Mouse (Mus musculus): ENCODE measurements around the gene Irf2. TPM values are rescaled to one million over a fixed set of nuclear protein-coding genes. Genes with fewer than 3 reads are reported as not detected.

Irf2 gene
- polyA plus RNA-seq (2015; fragmentation: Nextera tagmentation; extraction: Ambion mirVana), result 7.2 and 9.6 TPM in 2 replicates

GRCm38 (mm10) chr8:46739003-46739949 lies at the start of gene Irf2:
Irf2 (plus strand) TSS chr8:46739732.
- Histone ChIP-seq H3K4me1 (peaks cover 14% of the 10 kb centered on the region), H3K4me3 (peak within 1 kb of the TSS; percentile 95)
- peak; percentile 65 for ATAC-seq (replicated peaks)

GRCm38 (mm10) chr8:46690111-46690510 lies 49.4 kb upstream of the Irf2 start:
- WGBS, result 10% methylated on average over 5 of the region's 5 CpGs
- Histone ChIP-seq H3K4me2 (replicated peaks) (no peak overlapping the region), H3K4me3 (no peak overlapping the region), H3K36me3 (no peaks in the 10 kb centered on the region), H3K27ac (replicated peaks) (no peak overlapping the region), H3K27me3 (no peaks in the 10 kb centered on the region), H3K9me3 (no peaks in the 10 kb centered on the region), H3K4me1 (no peaks in the 10 kb centered on the region), H3K9ac (replicated peaks) (no peak overlapping the region)
- ATAC-seq (replicated peaks), result no peak

More at GRCm38 (mm10) chr8:46739003-46739949, at the start of gene Irf2:
- peak within 1 kb of the TSS; percentile 83 for H3K4me2 ChIP-seq (replicated peaks)
- 1% methylated on average over 50 of the region's 51 CpGs for WGBS
- H3K9me3 ChIP-seq, result no peaks in the 10 kb centered on the region
- peak within 1 kb of the TSS; percentile 94 for H3K9ac ChIP-seq (replicated peaks)
- no peaks in the 10 kb centered on the region for H3K36me3 ChIP-seq
- H3K27me3 ChIP-seq, result no peaks in the 10 kb centered on the region
- H3K27ac ChIP-seq (replicated peaks), result peak within 1 kb of the TSS; percentile 87

GRCm38 (mm10) chr8:46690581-46690980 lies 49.0 kb upstream of the Irf2 start:
- H3K4me2 ChIP-seq (replicated peaks), result no peak overlapping the region
- H3K4me1 ChIP-seq, result no peaks in the 10 kb centered on the region
- H3K9ac ChIP-seq (replicated peaks), result no peak overlapping the region
- no peaks in the 10 kb centered on the region for H3K36me3 ChIP-seq
- ATAC-seq (replicated peaks), result no peak
- H3K27me3 ChIP-seq, result no peaks in the 10 kb centered on the region
- 77% methylated on average over 5 of the region's 5 CpGs for WGBS
- no peaks in the 10 kb centered on the region for H3K9me3 ChIP-seq
- no peak overlapping the region for H3K27ac ChIP-seq (replicated peaks)
- no peak overlapping the region for H3K4me3 ChIP-seq

DNA sequence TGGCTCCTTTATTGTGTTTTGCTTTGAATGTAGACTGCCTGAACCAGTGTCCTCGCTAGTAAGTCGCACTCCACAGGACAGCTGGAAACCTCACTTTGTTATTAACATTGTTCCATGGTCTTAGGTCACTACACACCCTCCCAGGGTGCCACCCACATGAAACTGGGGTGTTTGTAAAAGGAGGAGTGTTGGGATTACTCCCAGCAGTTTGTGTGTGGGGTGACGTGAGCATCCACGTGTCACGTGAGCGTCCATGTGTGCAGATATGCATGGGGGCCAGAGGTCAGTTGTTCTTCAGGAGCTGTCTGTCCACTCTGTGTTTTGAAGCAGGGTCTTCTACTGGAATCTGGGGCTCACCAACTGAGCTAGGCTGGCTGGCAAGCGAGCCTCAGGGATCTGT lies 48.2 kb upstream of the Irf2 start:
- H3K9ac ChIP-seq (replicated peaks), result no peak overlapping the region
- no peak overlapping the region for H3K27ac ChIP-seq (replicated peaks)
- H3K4me3 ChIP-seq, result no peak overlapping the region
- no peaks in the 10 kb centered on the region for H3K9me3 ChIP-seq
- H3K4me2 ChIP-seq (replicated peaks), result no peak overlapping the region
- H3K4me1 ChIP-seq, result peaks cover 1% of the 10 kb centered on the region; the same call in 1 of the 2 replicates
- 69% methylated on average over 7 of the region's 7 CpGs for whole genome bisulfite sequencing
- H3K36me3 ChIP-seq, result no peaks in the 10 kb centered on the region
- ATAC-seq (replicated peaks), result no peak
- no peaks in the 10 kb centered on the region for H3K27me3 ChIP-seq

GRCm38 (mm10) chr8:46696256-46697041 lies 43.1 kb upstream of the Irf2 start:
- no peaks in the 10 kb centered on the region for H3K36me3 ChIP-seq
- no peak overlapping the region for H3K4me3 ChIP-seq
- WGBS, result 27% methylated on average over 15 of the region's 15 CpGs
- no peak overlapping the region for H3K27ac ChIP-seq (replicated peaks)
- ATAC-seq (replicated peaks), result no peak
- no peaks in the 10 kb centered on the region for H3K27me3 ChIP-seq
- H3K4me2 ChIP-seq (replicated peaks), result peak overlapping the region; percentile 19
- H3K9me3 ChIP-seq, result no peaks in the 10 kb centered on the region
- H3K4me1 ChIP-seq, result peaks cover 5% of the 10 kb centered on the region; the same call in 1 of the 2 replicates
- H3K9ac ChIP-seq (replicated peaks), result no peak overlapping the region

- H3K4me1 ChIP-seq, result peaks cover 5% of the 10 kb centered on the region; the same call in 1 of the 2 replicates
- no peak overlapping the region for H3K4me3 ChIP-seq
- H3K36me3 ChIP-seq, result no peaks in the 10 kb centered on the region
- WGBS, result 67% methylated on average over 4 of the region's 4 CpGs
- no peak for ATAC-seq (replicated peaks)
- H3K9me3 ChIP-seq, result no peaks in the 10 kb centered on the region
- H3K4me2 ChIP-seq (replicated peaks), result no peak overlapping the region
- no peak overlapping the region for H3K9ac ChIP-seq (replicated peaks)
- no peak overlapping the region for H3K27ac ChIP-seq (replicated peaks)
- no peaks in the 10 kb centered on the region for H3K27me3 ChIP-seq
Observed at GRCm38 (mm10) chr8:46697566-46697965, 42.0 kb upstream of the Irf2 start.

DNA sequence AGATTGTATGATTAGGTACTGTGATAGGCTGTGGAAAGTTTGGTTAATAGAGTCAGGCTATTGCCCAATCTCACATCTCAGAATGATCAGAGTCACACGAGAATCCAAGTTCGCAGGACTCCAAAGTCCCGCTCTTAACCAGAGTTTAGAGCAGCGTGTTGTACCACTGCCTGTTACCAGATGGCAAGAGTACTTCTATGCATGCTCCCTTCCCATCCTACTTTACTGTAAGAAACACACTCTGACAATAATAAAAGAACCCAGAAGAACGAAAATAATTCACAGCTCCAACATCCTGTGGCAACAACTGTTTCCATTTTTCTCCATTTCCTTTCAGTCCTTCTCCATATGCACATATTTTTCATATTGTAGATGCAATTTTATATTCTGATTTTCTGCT lies 41.4 kb upstream of the Irf2 start:
- Histone ChIP-seq H3K27me3 (no peaks in the 10 kb centered on the region), H3K4me1 (peaks cover 5% of the 10 kb centered on the region; the same call in 1 of the 2 replicates), H3K36me3 (no peaks in the 10 kb centered on the region), H3K4me2 (replicated peaks) (no peak overlapping the region), H3K27ac (replicated peaks) (no peak overlapping the region), H3K9ac (replicated peaks) (no peak overlapping the region), H3K9me3 (no peaks in the 10 kb centered on the region), H3K4me3 (no peak overlapping the region)
- no peak for ATAC-seq (replicated peaks)
- 96% methylated on average over 5 of the region's 5 CpGs for WGBS

DNA sequence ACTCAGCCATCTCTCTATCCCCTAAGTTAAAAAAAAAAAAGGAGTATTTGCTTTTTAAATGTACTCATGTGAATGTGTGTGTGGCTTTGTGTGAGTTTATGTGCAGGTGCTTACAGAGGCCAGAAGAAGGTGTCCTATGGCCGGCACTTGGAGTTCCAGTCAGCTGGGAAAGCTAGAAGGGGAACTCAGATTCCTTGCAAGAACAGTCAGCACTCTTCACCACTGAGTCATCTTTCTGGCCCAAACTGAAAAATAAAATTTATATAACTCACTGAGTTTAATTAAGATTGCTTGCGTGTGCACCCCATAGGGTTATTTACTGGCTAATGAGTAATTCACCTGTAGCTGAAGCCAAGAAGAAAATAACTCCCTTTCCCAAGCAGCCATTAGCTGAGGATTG lies 34.4 kb upstream of the Irf2 start:
- Histone ChIP-seq H3K9me3 (no peaks in the 10 kb centered on the region), H3K27me3 (no peaks in the 10 kb centered on the region), H3K9ac (replicated peaks) (no peak overlapping the region), H3K36me3 (no peaks in the 10 kb centered on the region), H3K4me1 (no peaks in the 10 kb centered on the region), H3K4me2 (replicated peaks) (no peak overlapping the region), H3K4me3 (no peak overlapping the region), H3K27ac (replicated peaks) (no peak overlapping the region)
- ATAC-seq (replicated peaks), result no peak
- 91% methylated on average over 2 of the region's 2 CpGs for WGBS

GRCm38 (mm10) chr8:46706730-46707129 lies 32.8 kb upstream of the Irf2 start:
- Histone ChIP-seq H3K27me3 (no peaks in the 10 kb centered on the region), H3K4me2 (replicated peaks) (no peak overlapping the region), H3K36me3 (no peaks in the 10 kb centered on the region), H3K27ac (replicated peaks) (no peak overlapping the region), H3K9ac (replicated peaks) (no peak overlapping the region), H3K9me3 (no peaks in the 10 kb centered on the region), H3K4me3 (no peak overlapping the region), H3K4me1 (no peaks in the 10 kb centered on the region)
- no peak for ATAC-seq (replicated peaks)
- 28% methylated on average over 5 of the region's 5 CpGs for WGBS

DNA sequence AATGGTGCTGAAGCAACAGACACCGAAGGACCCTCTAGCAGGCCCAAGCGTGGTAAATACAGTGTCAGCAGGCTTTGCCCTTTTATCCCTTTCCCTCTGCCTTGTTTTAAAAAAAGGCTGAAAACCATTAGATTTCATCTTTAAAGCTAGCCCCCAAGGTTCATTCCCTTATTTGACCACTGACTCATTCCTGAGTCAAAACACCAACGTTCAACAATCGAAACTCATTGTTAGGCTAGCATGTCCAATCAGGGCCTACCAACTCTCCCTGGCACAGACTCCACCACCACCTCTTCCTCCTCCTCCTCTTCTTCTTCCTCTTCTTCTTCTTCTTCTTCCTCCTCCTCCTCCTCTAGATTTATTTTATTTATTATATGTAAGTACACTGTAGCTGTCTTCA lies 30.2 kb upstream of the Irf2 start:
- Histone ChIP-seq H3K27me3 (no peaks in the 10 kb centered on the region), H3K9me3 (no peaks in the 10 kb centered on the region), H3K4me3 (no peak overlapping the region), H3K27ac (replicated peaks) (no peak overlapping the region), H3K4me2 (replicated peaks) (no peak overlapping the region), H3K36me3 (no peaks in the 10 kb centered on the region), H3K4me1 (no peaks in the 10 kb centered on the region), H3K9ac (replicated peaks) (no peak overlapping the region)
- 93% methylated on average over 4 of the region's 4 CpGs for WGBS
- ATAC-seq (replicated peaks), result no peak

DNA sequence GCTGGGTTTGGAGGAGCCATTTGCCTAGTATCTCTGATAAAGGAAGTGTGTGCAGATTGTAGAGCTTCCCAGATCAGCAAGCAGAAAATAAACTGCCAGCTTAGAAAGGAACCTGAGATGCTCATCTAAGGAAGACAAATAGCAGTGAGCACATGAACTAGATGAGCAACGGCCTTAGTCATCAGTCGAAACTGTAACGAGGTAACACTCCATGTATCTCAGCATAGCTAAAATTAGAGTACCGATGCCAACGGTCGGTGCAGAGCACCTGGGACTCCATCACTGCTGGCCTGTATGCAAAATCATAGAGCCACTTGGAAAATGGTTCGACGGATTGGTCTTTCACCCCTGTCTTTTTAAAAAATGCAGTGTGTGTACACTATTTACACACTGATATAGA lies 29.2 kb upstream of the Irf2 start:
- H3K36me3 ChIP-seq, result no peaks in the 10 kb centered on the region
- 81% methylated on average over 8 of the region's 8 CpGs for WGBS
- H3K4me3 ChIP-seq, result no peak overlapping the region
- H3K9ac ChIP-seq (replicated peaks), result no peak overlapping the region
- no peaks in the 10 kb centered on the region for H3K27me3 ChIP-seq
- no peak overlapping the region for H3K4me2 ChIP-seq (replicated peaks)
- H3K4me1 ChIP-seq, result no peaks in the 10 kb centered on the region
- H3K27ac ChIP-seq (replicated peaks), result no peak overlapping the region
- H3K9me3 ChIP-seq, result no peaks in the 10 kb centered on the region
- no peak for ATAC-seq (replicated peaks)

DNA sequence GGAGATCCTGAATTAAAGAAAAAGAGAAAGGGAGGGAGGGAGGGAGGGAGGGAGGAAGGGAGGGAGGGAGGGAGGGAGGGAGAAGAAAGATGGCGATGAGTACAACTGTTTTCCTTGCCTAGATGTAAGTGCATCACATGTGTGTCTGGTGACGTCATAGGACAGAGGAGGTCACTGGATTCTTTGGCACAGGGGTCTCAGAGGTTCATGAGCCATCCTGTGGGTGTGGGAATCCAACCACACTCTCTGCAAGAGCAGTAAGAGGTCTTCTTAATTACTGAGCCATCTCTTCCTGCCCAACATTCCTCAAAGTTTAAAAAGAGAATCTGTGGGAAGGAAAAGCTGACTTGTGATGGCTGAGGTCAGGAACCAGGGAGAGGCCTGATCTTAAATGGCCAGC lies 28.0 kb upstream of the Irf2 start:
- Histone ChIP-seq H3K27me3 (no peaks in the 10 kb centered on the region), H3K4me1 (no peaks in the 10 kb centered on the region), H3K9ac (replicated peaks) (no peak overlapping the region), H3K27ac (replicated peaks) (no peak overlapping the region), H3K4me3 (no peak overlapping the region), H3K36me3 (no peaks in the 10 kb centered on the region), H3K4me2 (replicated peaks) (no peak overlapping the region), H3K9me3 (no peaks in the 10 kb centered on the region)
- 61% methylated on average over 2 of the region's 2 CpGs for WGBS
- no peak for ATAC-seq (replicated peaks)

Data from forebrain, embryonic 15.5 days (tissue).